Mouse (Mus musculus) MEL (cell line): Measurements from ENCODE around the gene Plcg1. TPM values are rescaled to one million over a fixed set of nuclear protein-coding genes. Genes with fewer than 3 reads are reported as not detected.
A peak's percentile ranks its signal among the peaks of the same experiment; 100 is the strongest.

Experiments used
- DNase-seq: peaks from one replicate; pipeline ENCODE4 v3.0.0; 2011; ENCODE audit warnings: low read depth, low spot score
- H3K27ac ChIP-seq: 2 replicates; pipeline ENCODE4 v1.5.1; 2012; ENCODE audit warnings: low read depth, mild to moderate bottlenecking, control low read depth, low read length, moderate library complexity; ENCODE audit not compliant: control insufficient read depth
- H3K27me3 ChIP-seq, 2 experiments: fragments of 150-350 bp in 1 of 2; sonication (generic) in 1 of 2; 2 replicates each; pipeline ENCODE4 v1.6.1; 2012; ENCODE audit warnings: low read length in 2 of 2, mild to moderate bottlenecking in 2 of 2, improper control_type of control experiment in 1 of 2, moderate library complexity in 1 of 2; ENCODE audit not compliant: insufficient read depth in 2 of 2, control insufficient read depth in 1 of 2
- H3K36me3 ChIP-seq, 2 experiments: 2 replicates each; pipeline ENCODE4 v1.6.1; 2012 to 2014; ENCODE audit warnings: low read length in 2 of 2, improper control_type of control experiment in 1 of 2, inconsistent platforms in 1 of 2, mild to moderate bottlenecking in 1 of 2; ENCODE audit not compliant: insufficient read depth in 2 of 2, control insufficient read depth in 1 of 2
- H3K4me1 ChIP-seq, 2 experiments: fragments of 150-350 bp in 1 of 2; sonication (generic) in 1 of 2; 2 replicates each; pipeline ENCODE4 v1.6.1; 2012; ENCODE audit warnings: low read length in 2 of 2, improper control_type of control experiment in 1 of 2, mild to moderate bottlenecking in 1 of 2; ENCODE audit not compliant: insufficient read depth in 2 of 2, control insufficient read depth in 1 of 2
- H3K4me3 ChIP-seq, 2 experiments: fragments of 150-350 bp in 1 of 2; sonication (generic) in 1 of 2; 2 replicates each; pipeline ENCODE4 v1.5.1; 2012; ENCODE audit warnings: low read depth in 2 of 2, low read length in 2 of 2, mild to moderate bottlenecking in 2 of 2, moderate library complexity in 2 of 2, control low read depth in 1 of 2, improper control_type of control experiment in 1 of 2; ENCODE audit not compliant: control insufficient read depth in 1 of 2, insufficient read depth in 1 of 2
- H3K79me2 ChIP-seq: 2 replicates; pipeline ENCODE4 v1.6.1; 2012; ENCODE audit warnings: mild to moderate bottlenecking, low read length, moderate library complexity; ENCODE audit not compliant: control insufficient read depth, poor library complexity, insufficient read depth
- H3K9ac ChIP-seq: 2 replicates; pipeline ENCODE4 v1.6.1; 2012; ENCODE audit warnings: low read depth, mild to moderate bottlenecking, control low read depth, low read length, moderate library complexity; ENCODE audit not compliant: control insufficient read depth, poor library complexity, severe bottlenecking
- H3K9me3 ChIP-seq: fragments of 150-350 bp; sonication (generic); replicated peaks from 2 replicates; pipeline ENCODE4 v1.6.1; 2012; ENCODE audit warnings: mild to moderate bottlenecking, low read length, improper control_type of control experiment, moderate library complexity; ENCODE audit not compliant: insufficient read depth
- CTCF ChIP-seq, 3 experiments: IDR thresholded peaks in 2 of 3; conservative IDR thresholded peaks in 1 of 3; 2 replicates each; pipeline ENCODE4 v1.5.1; 2011 to 2012; ENCODE audit warnings: low read length in 3 of 3, low read depth in 2 of 3, mild to moderate bottlenecking in 2 of 3, improper control_type of control experiment in 1 of 3, inconsistent platforms in 1 of 3, mixed read lengths in 1 of 3, moderate library complexity in 1 of 3; ENCODE audit not compliant: control insufficient read depth in 1 of 3, insufficient read depth in 1 of 3, poor library complexity in 1 of 3, severe bottlenecking in 1 of 3
- E2F4 ChIP-seq: IDR thresholded peaks from 2 replicates; pipeline ENCODE4 v1.6.1; 2011; ENCODE audit warnings: low read depth, low read length, improper control_type of control experiment, borderline replicate concordance
- ETS1 ChIP-seq: IDR thresholded peaks from 2 replicates; pipeline ENCODE4 v1.6.1; 2012; ENCODE audit warnings: low read depth, mild to moderate bottlenecking, inconsistent platforms, low read length, improper control_type of control experiment, moderate library complexity
- MAFK ChIP-seq: IDR thresholded peaks from 2 replicates; pipeline ENCODE4 v1.6.1; 2011; ENCODE audit warnings: low read depth, mild to moderate bottlenecking, low read length, improper control_type of control experiment, borderline replicate concordance
- MAX ChIP-seq: IDR thresholded peaks from 2 replicates; pipeline ENCODE4 v1.6.1; 2011; ENCODE audit warnings: low read length, improper control_type of control experiment
- MAZ ChIP-seq: IDR thresholded peaks from 2 replicates; pipeline ENCODE4 v1.6.1; 2012; ENCODE audit warnings: low read depth, mild to moderate bottlenecking, inconsistent platforms, low read length, improper control_type of control experiment
- MYB ChIP-seq: IDR thresholded peaks from 2 replicates; pipeline ENCODE4 v1.6.1; 2011; ENCODE audit warnings: mild to moderate bottlenecking, low read depth, low read length, improper control_type of control experiment
- POLR2A ChIP-seq, 2 experiments: IDR thresholded peaks; 2 replicates each; pipeline ENCODE4 v1.6.1; 2011 to 2012; ENCODE audit warnings: low read length in 2 of 2, mild to moderate bottlenecking in 2 of 2, control low read depth in 1 of 2, improper control_type of control experiment in 1 of 2, low read depth in 1 of 2, moderate library complexity in 1 of 2; ENCODE audit not compliant: control insufficient read depth in 1 of 2, insufficient read depth in 1 of 2, poor library complexity in 1 of 2
- POLR2AphosphoS2 ChIP-seq: IDR thresholded peaks from 2 replicates; pipeline ENCODE4 v1.6.1; 2011; ENCODE audit warnings: low read length, improper control_type of control experiment
- POLR2AphosphoS5 ChIP-seq: IDR thresholded peaks from 2 replicates; pipeline ENCODE4 v1.6.1; 2012; ENCODE audit warnings: low read depth, borderline replicate concordance, mild to moderate bottlenecking, inconsistent platforms, low read length, moderate library complexity, mixed read lengths
- RAD21 ChIP-seq: IDR thresholded peaks from 2 replicates; pipeline ENCODE4 v1.6.1; 2011; ENCODE audit warnings: mild to moderate bottlenecking, low read depth, low read length, improper control_type of control experiment
- SMC3 ChIP-seq: IDR thresholded peaks from 2 replicates; pipeline ENCODE4 v1.6.1; 2011; ENCODE audit warnings: low read depth, low read length, improper control_type of control experiment
- TAL1 ChIP-seq: IDR thresholded peaks from 2 replicates; pipeline ENCODE4 v1.6.1; 2012; ENCODE audit warnings: mild to moderate bottlenecking, inconsistent platforms, low read length, moderate library complexity, mixed read lengths
- USF1 ChIP-seq: IDR thresholded peaks from 2 replicates; pipeline ENCODE4 v1.6.1; 2014; ENCODE audit warnings: low read depth, mild to moderate bottlenecking, inconsistent platforms, low read length, improper control_type of control experiment, moderate library complexity
- ZC3H11A ChIP-seq: IDR thresholded peaks from 2 replicates; pipeline ENCODE4 v1.6.1; 2012; ENCODE audit warnings: low read depth, mild to moderate bottlenecking, inconsistent platforms, low read length, improper control_type of control experiment
- ZKSCAN1 ChIP-seq: IDR thresholded peaks from 2 replicates; pipeline ENCODE4 v1.6.1; 2012; ENCODE audit warnings: low read depth, mild to moderate bottlenecking, inconsistent platforms, low read length, improper control_type of control experiment, moderate library complexity
- ZMIZ1 ChIP-seq: IDR thresholded peaks from 2 replicates; pipeline ENCODE4 v1.6.1; 2012; ENCODE audit warnings: low read depth, mild to moderate bottlenecking, inconsistent platforms, low read length, improper control_type of control experiment, moderate library complexity
- ZNF384 ChIP-seq: IDR thresholded peaks from 2 replicates; pipeline ENCODE4 v1.6.1; 2012; ENCODE audit warnings: low read depth, mild to moderate bottlenecking, inconsistent platforms, low read length, improper control_type of control experiment
- polyA plus RNA-seq, 2 experiments: library from polyadenylated mRNA; stranded (reverse) in 1 of 2; unstranded in 1 of 2; fragments of >175 nt in 1 of 2; fragments of >200 nt in 1 of 2; gene quantifications; 2 replicates each; pipeline versions ENCODE4 v1.2.1 to v1.2.4; 2012; ENCODE audit warnings: low replicate concordance in 2 of 2, low read depth in 1 of 2; ENCODE audit not compliant: insufficient read length in 2 of 2, insufficient read depth in 1 of 2, missing spikeins in 1 of 2
- total RNA-seq: library from RNA; depleted of rRNA; stranded (reverse); fragments of 300-350 nt; gene quantifications from 2 replicates; pipeline ENCODE4 v1.2.3, GENCODE M21; 2012

Gene Plcg1
- total and polyA plus RNA-seq, 3 experiments, result 15.4 to 27.5 TPM; not detected in 1

- Histone ChIP-seq H3K36me3 (peaks cover 0 to 29% of the 10 kb centered on the region in 2 experiments; a peak in 2 of 4 replicates), H3K4me3 (no peak overlapping the region), H3K9ac (no peak overlapping the region), H3K79me2 (no peaks in the 10 kb centered on the region), H3K9me3 (no peaks in the 10 kb centered on the region), H3K4me1 (no peaks in the 10 kb centered on the region), H3K27ac (no peak overlapping the region), H3K27me3 (no peaks in the 10 kb centered on the region)
- TF ChIP-seq MAZ (no peak), POLR2AphosphoS2 (no peak), MAFK (no peak), SMC3 (no peak), CTCF (IDR thresholded peaks at IDR 0.05 in 2 of 3, conservative IDR thresholded peaks at IDR 0.05 in 1 of 3; ENCODE audit: control insufficient read depth in 1 of 3, insufficient read depth in 1 of 3, low read depth in 2 of 3, low read length in 3 of 3, poor library complexity in 1 of 3, severe bottlenecking in 1 of 3) (no peak), POLR2AphosphoS5 (no peak), MYB (no peak), ZMIZ1 (no peak), MAX (no peak), TAL1 (no peak), POLR2A (IDR thresholded peaks at IDR 0.05; ENCODE audit: control insufficient read depth in 1 of 2, insufficient read depth in 1 of 2, low read depth in 1 of 2, low read length in 2 of 2, poor library complexity in 1 of 2) (no peak), ZNF384 (no peak), ZKSCAN1 (no peak), USF1 (no peak), ETS1 (no peak)
- DNase-seq, result no peak
Observed at GRCm38 (mm10) chr2:160715463-160716030, 15.6 kb upstream of the Plcg1 start.

- no peaks in the 10 kb centered on the region for H3K27me3 ChIP-seq
- H3K79me2 ChIP-seq, result no peaks in the 10 kb centered on the region
- no peak overlapping the region for H3K9ac ChIP-seq
- peaks cover 0 to 29% of the 10 kb centered on the region in 2 experiments; a peak in 2 of 4 replicates for H3K36me3 ChIP-seq
- H3K27ac ChIP-seq, result no peak overlapping the region
- DNase-seq, result peak; percentile 71
- no peak overlapping the region for H3K4me3 ChIP-seq
- H3K9me3 ChIP-seq, result no peaks in the 10 kb centered on the region
- TF ChIP-seq RAD21 (peak; percentile 37), ZC3H11A (peak; percentile 15), SMC3 (peak; percentile 73), CTCF (IDR thresholded peaks at IDR 0.05 in 2 of 3, conservative IDR thresholded peaks at IDR 0.05 in 1 of 3; ENCODE audit: control insufficient read depth in 1 of 3, insufficient read depth in 1 of 3, low read depth in 2 of 3, low read length in 3 of 3, poor library complexity in 1 of 3, severe bottlenecking in 1 of 3) (peak; percentile 72 to 75 (median 73)), E2F4 (no peak)
- H3K4me1 ChIP-seq, result no peaks in the 10 kb centered on the region
Observed at GRCm38 (mm10) chr2:160717269-160717668, 13.8 kb upstream of the Plcg1 start.
